Mouse (Mus musculus) layer of hippocampus, adult 9-10 months (tissue): ENCODE measurements at regions not wholly inside any gene's neighbourhood (a gene's known extent, or its start where the extent isn't known, plus 50 kb on each side); places are given as distances from the start of the nearest gene placed in this dataset.

Experiments used
- DNase-seq: peaks from one replicate; pipeline ENCODE4 v3.0.0; 2022; ENCODE audit warnings: low spot score

DNA sequence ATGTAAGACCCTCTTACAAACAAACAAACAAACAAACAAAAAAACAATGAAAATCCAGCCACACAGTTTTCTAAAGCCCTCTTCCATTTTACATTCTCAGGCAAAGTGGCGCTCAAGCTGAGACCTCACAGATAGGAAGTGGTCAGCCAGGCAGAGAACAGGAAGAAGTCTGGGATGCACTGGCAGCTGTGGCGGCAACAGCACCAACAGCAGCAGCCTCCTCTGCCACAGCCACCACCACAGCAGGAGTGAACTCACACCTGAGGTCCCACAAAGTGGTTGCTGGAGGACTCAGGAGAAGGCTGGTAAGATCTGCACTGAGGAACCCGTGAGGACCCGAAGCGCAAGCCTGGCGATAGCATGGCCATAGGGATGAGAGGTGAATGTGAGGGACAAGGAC lies 156.3 kb downstream of the Grm4 start:
- DNase-seq, result no peak

DNA sequence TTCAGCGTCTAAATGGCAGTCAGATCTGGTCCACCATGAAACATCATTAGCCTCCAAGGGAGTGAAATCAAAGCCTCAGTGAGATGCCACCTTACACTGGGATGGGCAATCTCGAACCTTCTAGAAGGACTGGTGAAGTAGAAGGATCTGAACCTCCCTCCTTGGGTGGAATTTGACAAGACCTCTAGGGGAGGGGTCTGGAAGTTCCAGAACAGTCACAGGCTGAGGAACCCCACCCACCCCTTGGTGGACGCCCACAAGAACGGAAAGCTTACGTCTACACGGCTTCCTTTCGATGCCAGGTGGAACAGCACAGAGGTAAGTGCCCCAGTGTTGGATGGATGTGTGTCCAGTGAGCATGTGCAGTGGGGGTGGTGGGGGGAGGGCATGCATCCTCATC lies 156.9 kb downstream of the Grm4 start:
- no peak for DNase-seq

DNA sequence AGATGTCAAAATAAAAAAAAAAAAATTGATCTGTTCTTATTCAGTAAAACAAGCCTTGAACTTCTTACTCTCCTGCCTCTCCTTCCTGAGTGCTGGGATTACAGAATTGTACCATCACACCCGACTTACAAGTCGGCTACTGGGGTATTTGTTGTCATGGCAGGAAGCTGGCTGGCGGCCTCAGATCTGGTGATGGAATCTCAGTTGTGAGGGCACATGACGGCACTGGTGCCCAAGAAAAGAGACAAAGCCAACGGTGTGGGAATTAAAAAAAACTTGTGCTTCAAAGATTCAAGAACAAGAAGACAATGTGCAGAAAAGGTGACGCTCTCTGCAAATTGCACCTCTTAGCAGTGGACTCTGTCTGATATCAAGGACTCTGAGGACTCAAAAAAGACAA lies 157.3 kb downstream of the Grm4 start:
- DNase-seq, result no peak

DNA sequence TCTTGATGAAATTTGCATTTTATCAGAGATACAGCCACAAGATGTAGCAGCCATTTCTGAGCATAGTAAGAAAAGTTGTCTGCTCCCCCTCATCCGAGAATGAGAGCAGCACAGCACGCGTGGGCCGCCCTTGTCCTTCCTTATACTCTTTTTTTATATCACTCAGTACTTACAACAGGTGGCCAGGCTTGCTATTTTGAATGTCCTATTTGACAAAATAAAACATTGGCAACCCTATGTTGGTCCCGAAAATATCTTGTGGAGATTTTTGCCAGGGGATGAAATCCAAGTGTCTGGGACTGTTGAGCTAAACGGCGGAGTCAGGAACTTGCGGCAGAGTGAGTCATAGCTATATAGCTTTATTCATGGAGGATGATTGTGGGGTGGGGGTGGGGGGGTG lies 158.0 kb upstream of the Lemd2 start:
- peak; percentile 7 for DNase-seq

DNA sequence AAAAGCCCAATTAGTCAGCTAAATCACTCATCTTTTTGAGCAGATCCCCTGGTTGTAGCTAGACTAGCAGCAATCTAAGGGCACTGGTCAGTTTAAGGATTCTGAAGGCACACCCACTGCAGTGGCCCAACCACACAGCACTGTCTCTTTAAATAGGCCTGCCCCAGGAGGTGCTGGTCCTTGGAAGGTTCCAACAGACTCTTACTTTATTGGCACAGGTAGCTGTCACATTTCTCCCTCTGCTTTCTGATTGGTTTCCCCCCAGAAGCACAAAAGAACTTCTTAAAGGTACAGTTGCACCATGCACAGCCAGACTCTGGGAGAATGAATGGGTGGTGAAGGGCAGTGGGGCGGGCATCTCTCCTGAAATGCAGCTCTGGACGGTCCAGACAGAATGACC lies 157.1 kb upstream of the Lemd2 start:
- DNase-seq, result no peak

DNA sequence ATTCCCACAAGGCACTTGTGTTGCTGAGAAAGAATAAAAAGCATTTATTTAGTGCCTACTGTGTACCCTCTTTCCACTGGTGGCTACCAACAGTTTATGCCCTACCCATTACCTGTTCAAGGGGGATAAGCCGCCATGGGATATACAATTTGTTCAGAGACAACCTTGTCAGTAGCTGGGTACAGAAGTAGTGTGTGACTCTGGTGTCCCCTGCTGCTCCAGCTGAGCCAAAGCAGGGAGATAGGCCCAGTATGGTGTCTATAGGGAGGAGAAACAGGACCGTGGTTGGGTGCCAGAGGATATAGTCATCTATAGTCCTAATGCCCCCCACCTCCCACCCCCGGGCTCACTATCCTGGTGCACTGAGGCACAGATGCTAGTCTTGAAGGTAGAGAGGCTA lies 152.6 kb upstream of the Lemd2 start:
- DNase-seq, result no peak

DNA sequence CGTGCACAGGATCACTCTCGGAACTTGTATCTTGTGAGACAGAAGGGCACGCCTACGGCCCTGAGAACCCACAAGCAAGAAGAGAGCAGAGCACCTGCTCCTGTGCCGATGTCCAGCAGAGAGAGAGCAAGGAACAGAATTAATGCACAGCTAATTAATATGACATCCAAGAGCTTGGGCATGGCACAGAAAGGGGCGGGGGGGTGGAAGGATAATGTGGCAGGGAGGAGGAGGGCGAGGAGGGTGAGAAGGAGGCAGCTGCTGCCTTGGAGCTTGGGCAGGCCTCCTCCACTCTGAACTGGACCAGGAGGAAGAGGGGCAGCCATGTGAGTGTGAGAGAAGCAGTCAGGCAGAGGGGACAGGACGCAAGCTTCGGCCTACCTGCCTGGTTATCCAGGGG lies 151.4 kb upstream of the Lemd2 start:
- DNase-seq, result no peak

DNA sequence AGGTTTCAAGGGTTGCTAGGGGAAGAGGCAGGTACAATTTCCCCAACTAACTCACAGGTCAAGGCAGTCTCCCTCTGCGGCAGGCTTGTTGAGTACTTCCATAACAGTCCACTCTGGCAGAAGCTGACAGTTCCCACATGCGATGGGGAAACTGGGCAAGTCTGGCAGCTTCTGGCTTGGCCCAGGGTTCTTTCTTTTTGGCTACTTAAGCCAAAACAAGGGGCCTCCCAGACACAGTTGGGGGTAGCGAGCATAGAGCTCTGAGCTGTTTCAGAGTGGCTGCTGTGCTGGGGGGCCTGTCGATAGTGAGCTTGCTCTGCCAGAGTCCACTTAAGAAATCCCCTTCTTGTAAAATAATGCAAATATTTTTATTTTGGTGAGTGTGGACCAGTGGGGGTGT lies 150.8 kb upstream of the Lemd2 start:
- DNase-seq, result no peak

DNA sequence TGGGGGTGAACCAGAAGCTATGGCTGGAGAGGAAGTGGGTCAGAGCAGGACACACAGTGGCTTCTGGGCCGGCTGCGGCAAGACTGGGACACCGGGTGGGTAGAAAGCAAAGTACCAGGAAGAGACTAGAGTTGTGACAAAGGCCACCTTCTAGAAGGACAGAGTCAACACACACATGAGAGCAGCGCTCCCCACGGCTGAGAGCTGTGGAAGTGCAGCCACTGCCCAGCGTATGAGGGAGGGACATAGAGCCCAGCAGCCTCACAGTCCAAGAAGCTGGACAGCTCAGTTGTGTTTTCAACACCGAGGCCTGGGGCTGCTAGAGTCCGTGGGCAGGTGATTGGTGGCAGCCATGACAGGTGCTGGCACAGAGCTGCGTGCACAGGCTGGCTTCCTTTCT lies 145.6 kb upstream of the Lemd2 start:
- no peak for DNase-seq

DNA sequence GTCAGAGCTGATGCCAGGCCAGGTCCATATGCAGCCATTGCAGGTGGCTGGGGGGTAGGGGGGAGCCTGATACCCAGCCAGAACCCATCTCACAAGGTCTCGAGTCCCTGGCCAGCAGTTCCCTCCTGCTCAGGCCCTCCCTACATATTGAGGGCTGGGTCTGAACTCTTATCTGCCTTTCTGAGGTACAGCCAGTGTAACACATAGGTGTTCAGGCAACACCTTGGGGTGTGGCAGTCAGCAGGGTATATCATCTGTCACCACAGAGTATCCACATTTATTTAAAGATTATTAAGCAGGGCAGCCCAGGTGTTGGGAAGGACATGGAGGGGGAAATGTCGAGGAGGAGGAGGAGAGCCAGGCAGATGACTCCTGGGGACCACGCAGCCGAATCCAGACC lies 145.2 kb upstream of the Lemd2 start:
- no peak for DNase-seq

DNA sequence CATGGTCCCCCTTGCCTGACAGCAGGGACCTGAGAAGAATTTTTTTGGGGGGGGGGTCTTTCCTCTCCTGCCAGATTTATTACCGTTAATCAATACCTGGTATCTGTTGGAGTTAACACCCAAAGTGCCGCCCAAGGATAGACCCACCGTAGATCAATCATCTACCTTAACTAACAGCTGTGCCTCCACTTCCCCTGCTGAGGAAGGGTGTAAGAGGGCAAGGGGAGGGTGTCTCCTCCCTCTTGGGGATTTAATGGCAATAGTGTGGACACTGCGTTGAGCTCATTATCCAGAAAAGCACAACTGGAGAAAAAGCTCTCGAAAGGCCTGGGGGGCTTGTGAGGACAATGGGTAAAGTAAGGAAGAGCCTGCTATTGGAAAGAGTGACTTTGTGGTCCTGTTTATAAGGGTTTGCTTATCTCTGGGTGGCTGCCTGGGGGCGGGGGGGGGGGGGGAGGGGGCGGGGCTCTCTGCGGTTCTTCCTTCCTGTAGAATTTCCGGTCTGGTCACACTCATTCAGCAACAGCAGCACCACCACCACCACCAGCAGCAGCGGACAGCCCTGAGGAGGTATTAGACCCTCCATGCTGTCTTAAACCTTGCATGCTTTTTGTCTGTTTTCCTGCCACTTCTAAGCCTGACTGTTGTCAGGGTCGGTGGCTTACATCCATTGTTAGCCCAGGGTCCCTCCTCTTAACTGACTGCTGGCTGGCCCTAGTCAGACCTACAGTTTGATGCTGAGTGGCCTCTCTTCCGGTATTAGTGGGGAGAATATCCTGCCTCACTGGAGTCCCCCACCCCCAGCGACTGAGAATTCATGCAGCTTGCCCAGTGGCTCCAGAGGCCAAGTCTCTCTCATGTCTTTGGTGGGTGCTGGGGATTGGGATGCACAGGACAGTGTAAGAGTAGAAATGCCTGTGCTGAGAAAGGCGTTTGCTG lies 138.0 kb upstream of the Lemd2 start:
- no peak for DNase-seq

DNA sequence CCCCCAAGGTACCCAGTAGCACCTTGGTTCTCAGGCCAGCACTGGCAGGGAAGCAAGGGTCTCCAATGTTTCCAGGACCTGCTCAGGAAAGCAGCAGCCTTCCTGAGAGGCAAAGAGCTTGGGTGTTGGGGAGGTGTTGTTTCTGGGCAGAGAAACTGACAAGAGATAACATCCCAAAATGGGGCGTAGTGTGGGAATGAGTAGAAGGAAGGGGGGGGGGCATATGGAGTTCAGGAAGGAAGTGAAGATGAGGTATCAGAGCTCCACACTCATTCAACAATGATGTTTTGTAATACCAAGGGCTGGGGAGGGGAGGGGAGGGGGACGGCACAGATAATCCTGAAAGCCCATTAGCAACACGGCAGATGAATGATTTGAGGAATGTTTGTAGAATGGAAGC lies 135.6 kb upstream of the Lemd2 start:
- no peak for DNase-seq

DNA sequence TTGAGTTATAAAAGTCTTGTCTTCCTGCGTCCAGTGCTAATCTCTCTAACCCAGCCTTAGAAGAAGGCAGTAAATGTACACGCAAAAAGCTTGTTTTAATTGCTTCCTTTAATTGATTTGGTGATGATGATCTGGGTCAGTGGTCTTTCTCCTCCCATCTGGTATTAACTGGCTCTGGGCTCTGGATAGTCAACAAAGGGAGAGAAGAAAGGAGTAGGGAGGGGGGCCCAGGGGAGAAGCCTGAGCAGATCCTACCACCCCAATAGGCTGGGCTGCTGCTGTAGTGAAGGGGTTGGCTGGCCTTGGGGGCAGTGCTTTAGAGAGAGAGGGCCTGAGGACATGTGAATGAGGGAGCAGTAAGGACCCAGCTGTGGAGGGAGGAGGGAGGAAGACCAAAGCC lies 135.0 kb upstream of the Lemd2 start:
- DNase-seq, result no peak

DNA sequence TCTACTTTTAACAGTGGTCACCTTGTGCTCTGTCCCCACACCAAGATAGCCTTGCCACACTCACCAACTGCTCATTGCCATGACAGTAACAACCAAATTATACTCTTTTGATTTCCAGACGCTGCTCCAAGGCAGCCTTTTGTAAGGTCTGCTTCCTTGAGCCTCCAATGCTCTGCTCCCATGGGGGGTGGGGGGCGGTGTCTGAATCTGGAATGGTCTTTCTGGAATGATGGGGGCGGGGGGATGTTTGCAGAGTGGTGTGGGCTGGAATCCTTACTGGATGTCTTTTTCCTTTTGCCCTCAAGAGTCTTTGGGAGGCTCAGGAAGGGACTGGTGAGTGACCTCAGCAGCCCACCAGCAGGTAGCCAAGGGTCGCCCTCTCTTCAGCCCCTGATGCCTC lies 131.4 kb upstream of the Lemd2 start:
- DNase-seq, result no peak

DNA sequence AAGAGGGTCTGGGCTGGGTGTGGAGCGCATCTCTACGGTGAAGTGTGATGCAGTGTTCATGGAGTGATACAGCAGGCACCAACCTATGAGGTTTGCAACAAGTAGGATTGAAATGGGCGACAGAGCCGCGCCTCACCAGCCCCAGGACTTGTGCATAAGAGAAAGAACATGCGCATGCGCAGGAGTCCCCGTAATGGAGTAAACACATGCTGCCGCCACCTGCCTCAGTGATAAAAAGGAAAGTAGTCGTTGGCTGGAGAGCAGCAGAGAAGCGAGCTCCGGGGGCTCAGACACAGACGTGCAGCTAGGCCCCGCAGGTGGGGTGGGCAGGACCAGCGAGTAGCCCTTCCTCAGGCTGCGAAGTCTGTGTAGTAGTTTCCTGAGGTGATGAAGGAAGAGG lies 129.3 kb upstream of the Lemd2 start:
- peak; percentile 61 for DNase-seq

DNA sequence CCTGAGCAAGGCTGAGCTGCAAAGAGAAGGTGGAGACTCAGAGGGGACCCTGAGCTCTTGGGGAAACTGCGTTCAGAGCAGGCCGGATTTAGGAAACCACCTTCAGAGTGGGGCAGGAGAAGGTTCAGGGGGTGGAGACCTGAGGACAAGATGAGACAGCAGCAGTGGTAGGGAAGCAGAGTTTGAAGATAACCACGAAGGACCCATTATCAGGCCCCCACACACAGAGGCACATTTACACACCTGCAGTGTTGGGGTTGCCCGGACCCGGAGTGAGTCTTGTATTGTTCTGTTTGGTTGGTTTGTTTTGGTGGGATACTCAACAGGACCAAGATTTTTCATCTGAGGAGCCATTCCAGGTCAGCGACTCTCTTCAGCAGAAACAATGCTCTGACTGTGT lies 128.9 kb upstream of the Lemd2 start:
- DNase-seq, result no peak

DNA sequence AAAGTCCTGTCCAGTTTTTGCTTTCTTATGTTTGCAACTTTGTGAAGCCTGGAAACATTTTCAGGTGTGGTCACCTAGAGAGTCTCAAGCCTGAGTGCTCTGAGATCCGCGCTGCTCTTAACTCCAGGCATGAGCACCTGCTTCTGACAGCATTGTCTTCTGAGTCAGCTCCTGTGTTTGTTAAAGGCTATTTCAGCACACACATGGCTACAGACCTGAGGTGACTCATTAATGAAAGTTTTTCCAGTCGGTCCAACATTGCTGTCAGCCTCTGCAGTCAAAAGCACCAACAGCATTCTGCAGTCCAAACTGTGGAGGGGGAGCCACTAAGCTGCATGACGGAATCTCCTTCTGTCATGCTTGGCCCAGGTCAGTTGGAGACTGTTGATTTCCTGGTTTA lies 127.8 kb upstream of the Lemd2 start:
- no peak for DNase-seq

DNA sequence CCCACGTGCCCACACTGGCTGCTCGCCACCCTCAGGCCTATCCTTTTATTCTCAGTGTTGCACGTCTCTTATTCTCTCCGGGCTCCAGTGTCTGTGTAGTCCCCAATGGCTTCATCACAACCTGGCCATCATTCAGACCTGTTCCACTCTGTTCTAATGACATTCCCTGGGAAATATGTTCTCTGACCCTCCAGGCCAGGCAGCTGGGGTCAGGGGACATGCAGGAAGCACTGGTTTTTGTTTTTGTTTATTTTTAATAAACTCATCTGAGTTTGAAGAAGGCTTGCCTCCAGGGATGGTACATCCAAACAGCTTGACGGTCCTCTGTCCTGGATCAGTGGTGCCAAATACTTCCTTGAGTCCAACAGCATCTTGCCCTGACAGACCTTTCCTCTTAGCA lies 127.4 kb upstream of the Lemd2 start:
- no peak for DNase-seq

DNA sequence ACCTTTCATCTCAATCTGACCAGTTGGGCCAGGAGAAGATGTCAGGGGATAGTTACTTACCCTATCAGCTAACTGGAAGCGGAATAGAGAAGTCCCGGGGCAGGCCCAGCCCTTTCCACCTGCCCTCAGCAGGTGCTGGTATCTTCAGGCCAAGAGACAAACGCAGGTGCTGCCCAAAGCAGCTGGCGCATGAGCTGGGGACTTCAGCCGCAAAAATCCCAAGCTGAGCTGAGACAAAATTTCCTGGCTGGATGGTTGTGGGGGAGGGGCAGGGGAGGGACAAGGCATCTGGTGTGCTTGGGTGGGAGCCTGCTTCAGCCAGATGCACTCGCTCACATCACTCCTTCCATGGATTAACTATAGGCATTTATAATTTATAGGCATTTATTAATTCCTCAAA lies 125.5 kb upstream of the Lemd2 start:
- no peak for DNase-seq

DNA sequence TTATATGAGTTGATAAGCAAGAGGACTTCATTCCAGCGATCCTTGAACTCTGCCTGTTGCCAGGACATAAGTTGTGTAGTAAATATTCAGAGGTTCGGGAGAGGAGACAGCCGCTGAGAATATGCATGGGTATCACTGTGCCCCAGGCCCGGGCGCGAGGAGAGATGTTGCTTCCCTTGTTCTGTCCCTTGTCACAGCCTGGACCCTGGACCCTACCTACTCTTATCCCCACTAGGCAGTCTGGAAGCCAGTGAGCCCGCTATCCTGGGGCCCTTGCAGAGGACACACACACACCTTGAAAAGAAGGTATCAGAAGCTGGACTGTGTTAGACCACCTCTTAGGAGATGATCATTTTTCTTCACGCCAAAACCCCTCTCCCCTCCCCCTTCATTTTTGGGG lies 124.9 kb upstream of the Lemd2 start:
- DNase-seq, result no peak

DNA sequence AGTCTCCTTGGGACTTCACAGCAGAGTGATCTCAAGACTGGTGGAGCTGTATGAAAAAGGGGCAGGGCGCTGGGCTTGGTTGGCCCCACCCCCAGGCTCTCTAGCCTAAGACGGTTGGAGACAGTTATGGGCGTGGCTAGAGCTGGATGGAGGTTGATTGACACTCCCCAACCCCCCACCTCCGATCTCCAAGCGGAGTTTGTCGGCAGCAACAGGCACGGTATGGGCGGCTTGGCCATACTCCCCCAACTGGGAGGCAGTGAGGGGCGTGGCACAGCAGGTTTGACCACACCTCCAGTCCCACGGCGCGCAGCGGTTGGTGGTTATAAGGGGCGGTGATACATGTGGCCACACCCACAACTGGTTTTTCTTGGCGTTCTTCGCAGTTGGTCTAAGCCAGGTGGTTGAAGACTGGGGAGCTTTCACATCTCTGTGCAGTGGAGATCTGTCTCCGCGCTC lies 120.8 kb upstream of the Lemd2 start:
- DNase-seq, result no peak

DNA sequence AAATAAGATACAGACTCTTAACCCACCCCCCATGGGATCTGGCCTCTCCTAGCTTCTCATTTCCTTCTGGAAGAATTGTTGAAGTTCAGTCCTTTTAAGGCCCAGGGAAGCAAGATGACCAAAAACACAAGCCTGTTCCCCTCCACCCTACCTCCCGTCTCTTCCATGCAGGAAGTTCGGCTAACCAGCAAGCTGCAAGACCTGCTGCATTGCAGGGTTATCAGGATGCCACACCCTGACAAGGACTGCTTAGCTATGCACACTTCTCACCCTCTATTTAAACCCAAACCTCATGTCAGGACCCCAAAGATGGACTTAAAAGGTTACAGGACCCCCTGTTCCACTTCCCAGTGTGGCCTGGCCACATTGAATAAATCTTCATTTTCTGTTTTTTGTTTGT lies 119.2 kb upstream of the Lemd2 start:
- DNase-seq, result no peak

DNA sequence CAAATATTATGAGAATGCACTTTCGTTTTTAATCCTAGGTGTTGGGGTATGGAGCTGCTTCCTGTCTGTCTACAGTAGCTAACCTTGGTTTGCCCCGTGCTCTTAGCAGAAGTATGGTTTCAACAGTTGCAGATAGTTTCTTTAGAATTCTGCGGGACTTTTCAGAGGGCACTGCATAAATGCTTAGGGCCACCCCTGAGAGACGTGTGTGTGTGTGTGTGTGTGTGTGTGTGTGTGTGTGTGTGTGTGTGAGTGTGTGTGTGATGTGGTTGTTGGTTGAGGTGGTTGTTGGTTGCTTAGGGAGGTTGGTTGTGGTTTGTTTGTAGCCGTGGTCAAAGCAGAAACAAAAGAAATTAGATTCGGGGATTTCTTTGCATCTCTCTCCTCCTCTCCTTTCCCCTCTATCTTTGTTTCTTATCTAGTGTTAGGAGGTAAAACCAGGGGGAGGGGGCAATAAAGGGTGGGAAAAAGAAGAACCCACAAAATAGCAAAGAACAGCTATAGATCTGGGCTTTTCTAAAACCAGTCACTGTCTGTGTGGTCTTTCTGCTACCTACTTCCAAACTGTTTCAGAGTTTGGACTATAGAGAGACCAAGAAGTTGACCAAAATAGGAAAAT lies 118.7 kb upstream of the Lemd2 start:
- DNase-seq, result no peak
